Mouse (Mus musculus) CH12.LX (cell line): ENCODE measurements around the gene Tyro3. TPM values are rescaled to one million over a fixed set of nuclear protein-coding genes. Genes with fewer than 3 reads are reported as not detected.
A peak's percentile ranks its signal among the peaks of the same experiment; 100 is the strongest.

ENCODE experiments used
- DNase-seq: peaks from one replicate; pipeline ENCODE4 v3.0.0-alpha.2; 2013; ENCODE audit errors: extremely low read depth
- H3K27ac ChIP-seq: 2 replicates; pipeline ENCODE4 v1.5.1; 2012; ENCODE audit warnings: low read depth, mild to moderate bottlenecking, control low read depth, moderate library complexity; ENCODE audit not compliant: insufficient read depth
- H3K27me3 ChIP-seq: replicated peaks from 2 replicates; pipeline ENCODE3; 2012; ENCODE audit warnings: inconsistent platforms
- H3K36me3 ChIP-seq, 2 experiments: replicated peaks in 1 of 2; 2 replicates each; pipeline versions ENCODE3 to v1.6.1; 2012; ENCODE audit warnings: inconsistent platforms in 1 of 2, low read length in 1 of 2, mild to moderate bottlenecking in 1 of 2, mixed read lengths in 1 of 2, moderate library complexity in 1 of 2; ENCODE audit not compliant: control insufficient read depth in 1 of 2, insufficient read depth in 1 of 2
- H3K4me1 ChIP-seq, 2 experiments: 2 replicates each; pipeline ENCODE4 v1.6.1; 2012; ENCODE audit warnings: inconsistent platforms in 1 of 2, moderate library complexity in 1 of 2; ENCODE audit not compliant: insufficient read depth in 2 of 2, control insufficient read depth in 1 of 2
- H3K4me2 ChIP-seq: 2 replicates; pipeline ENCODE4 v1.6.1; 2012; ENCODE audit warnings: low read depth, mild to moderate bottlenecking, control low read depth; ENCODE audit not compliant: poor library complexity, insufficient read depth, severe bottlenecking
- H3K4me3 ChIP-seq, 3 experiments: fragments of 150-350 bp in 1 of 3; sonication (generic) in 1 of 3; replicated peaks in 1 of 3; 2 replicates each; pipeline versions ENCODE3 to v1.5.1; 2011 to 2012; ENCODE audit warnings: low read depth in 2 of 3, low read length in 2 of 3, mild to moderate bottlenecking in 2 of 3, moderate library complexity in 2 of 3, control low read depth in 1 of 3, improper control_type of control experiment in 1 of 3, inconsistent platforms in 1 of 3, mixed read lengths in 1 of 3; ENCODE audit not compliant: poor library complexity in 1 of 3
- H3K79me2 ChIP-seq: replicated peaks from 2 replicates; pipeline ENCODE4 v1.6.1; 2012; ENCODE audit warnings: mild to moderate bottlenecking, moderate library complexity; ENCODE audit not compliant: control insufficient read depth, poor library complexity, insufficient read depth, severe bottlenecking; ENCODE audit errors: extremely low read depth
- H3K9ac ChIP-seq: 2 replicates; pipeline ENCODE4 v1.6.1; 2012; ENCODE audit warnings: low read depth, mild to moderate bottlenecking, control low read depth, moderate library complexity; ENCODE audit not compliant: insufficient read depth
- H3K9me3 ChIP-seq: replicated peaks from 2 replicates; pipeline ENCODE3; 2012; ENCODE audit warnings: low read length, inconsistent platforms, mixed read lengths
- BHLHE40 ChIP-seq: IDR thresholded peaks from 2 replicates; pipeline ENCODE4 v1.6.1; 2011; ENCODE audit warnings: mild to moderate bottlenecking, low read depth, low read length, improper control_type of control experiment
- CHD2 ChIP-seq: IDR thresholded peaks from 2 replicates; pipeline ENCODE4 v1.6.1; 2011; ENCODE audit warnings: low read length, improper control_type of control experiment
- ELF1 ChIP-seq: IDR thresholded peaks from 2 replicates; pipeline ENCODE4 v1.6.1; 2014; ENCODE audit warnings: low read depth, mild to moderate bottlenecking, inconsistent platforms, low read length, improper control_type of control experiment
- EP300 ChIP-seq: IDR thresholded peaks from 2 replicates; pipeline ENCODE4 v1.6.1; 2011; ENCODE audit warnings: low read length, improper control_type of control experiment
- ETS1 ChIP-seq: conservative IDR thresholded peaks from 2 replicates; pipeline ENCODE4 v1.6.1; 2012; ENCODE audit warnings: low read depth, mild to moderate bottlenecking, inconsistent platforms, low read length, improper control_type of control experiment, moderate library complexity
- IRF4 ChIP-seq: IDR thresholded peaks from 2 replicates; pipeline ENCODE4 v1.6.1; 2014; ENCODE audit warnings: low read depth, mild to moderate bottlenecking, inconsistent platforms, low read length, improper control_type of control experiment
- JUN ChIP-seq: IDR thresholded peaks from 2 replicates; pipeline ENCODE4 v1.6.1; 2011; ENCODE audit warnings: low read depth, mild to moderate bottlenecking, low read length, improper control_type of control experiment, moderate library complexity; ENCODE audit not compliant: insufficient read depth
- KAT2A ChIP-seq: IDR thresholded peaks from 2 replicates; pipeline ENCODE4 v1.6.1; 2012; ENCODE audit warnings: low read length, improper control_type of control experiment, inconsistent platforms; ENCODE audit not compliant: insufficient replicate concordance
- MAFK ChIP-seq: IDR thresholded peaks from 2 replicates; pipeline ENCODE4 v1.6.1; 2011; ENCODE audit warnings: low read length, improper control_type of control experiment; ENCODE audit not compliant: insufficient replicate concordance
- MAX ChIP-seq: IDR thresholded peaks from 2 replicates; pipeline ENCODE4 v1.6.1; 2011; ENCODE audit warnings: low read length, improper control_type of control experiment
- MAZ ChIP-seq: IDR thresholded peaks from 2 replicates; pipeline ENCODE4 v1.6.1; 2012; ENCODE audit warnings: low read depth, mild to moderate bottlenecking, inconsistent platforms, low read length, improper control_type of control experiment, moderate library complexity
- MEF2A ChIP-seq: IDR thresholded peaks from 2 replicates; pipeline ENCODE4 v1.6.1; 2014; ENCODE audit warnings: low read depth, mild to moderate bottlenecking, inconsistent platforms, low read length, improper control_type of control experiment, borderline replicate concordance
- MXI1 ChIP-seq: IDR thresholded peaks from 2 replicates; pipeline ENCODE4 v1.6.1; 2011; ENCODE audit warnings: mild to moderate bottlenecking, low read depth, low read length, improper control_type of control experiment
- MYC ChIP-seq: IDR thresholded peaks from 2 replicates; pipeline ENCODE4 v1.6.1; 2011; ENCODE audit warnings: low read depth, mild to moderate bottlenecking, improper control_type of control experiment, low read length
- PAX5 ChIP-seq: IDR thresholded peaks from 2 replicates; pipeline ENCODE4 v1.6.1; 2012; ENCODE audit warnings: low read length, inconsistent platforms, mixed read lengths
- POLR2A ChIP-seq: IDR thresholded peaks from 2 replicates; pipeline ENCODE4 v1.6.1; 2011; ENCODE audit warnings: low read depth, mild to moderate bottlenecking, improper control_type of control experiment, low read length
- SIN3A ChIP-seq: IDR thresholded peaks from 2 replicates; pipeline ENCODE4 v1.6.1; 2012; ENCODE audit warnings: low read length, improper control_type of control experiment, inconsistent platforms
- SMC3 ChIP-seq: IDR thresholded peaks from 2 replicates; pipeline ENCODE4 v1.6.1; 2011; ENCODE audit warnings: low read depth, low read length, improper control_type of control experiment
- TBP ChIP-seq: conservative IDR thresholded peaks from 2 replicates; pipeline ENCODE4 v1.6.1; 2011; ENCODE audit warnings: low read depth, low read length, improper control_type of control experiment
- TCF12 ChIP-seq: IDR thresholded peaks from 2 replicates; pipeline ENCODE4 v1.6.1; 2014; ENCODE audit warnings: low read depth, mild to moderate bottlenecking, inconsistent platforms, low read length, improper control_type of control experiment
- USF1 ChIP-seq: IDR thresholded peaks from 2 replicates; pipeline ENCODE4 v1.6.1; 2014; ENCODE audit warnings: low read depth, mild to moderate bottlenecking, inconsistent platforms, low read length, improper control_type of control experiment
- ZKSCAN1 ChIP-seq: IDR thresholded peaks from 2 replicates; pipeline ENCODE4 v1.6.1; 2012; ENCODE audit warnings: low read depth, inconsistent platforms, low read length, improper control_type of control experiment, borderline replicate concordance
- ZMIZ1 ChIP-seq: IDR thresholded peaks from 2 replicates; pipeline ENCODE4 v1.6.1; 2012; ENCODE audit warnings: low read depth, mild to moderate bottlenecking, inconsistent platforms, low read length, improper control_type of control experiment
- dilution Hi-C: fragments of 300-500 bp; cut with MboI; formaldehyde crosslinking; loops from 2 replicates; pipeline ENCODE4 v1.14.3; 2020; ENCODE audit warnings: low sequenced_read_pairs; ENCODE audit not compliant: extremely low pct_unique_long_range_greater_than_20kb, extremely low pct_ligation_motif_present
- in situ Hi-C: fragments of 300-500 bp; cut with MboI; formaldehyde crosslinking; loops from 3 replicates; pipeline ENCODE4 v1.14.3; 2019; ENCODE audit warnings: low sequenced_read_pairs, low pct_ligation_motif_present, low pct_unique_long_range_greater_than_20kb, mixed read lengths
- polyA plus RNA-seq: library from polyadenylated mRNA; unstranded; fragments of >175 nt; gene quantifications from 2 replicates; pipeline ENCODE4 v1.2.1, GENCODE M21; 2012; ENCODE audit warnings: low read depth; ENCODE audit not compliant: insufficient read length
- total RNA-seq, 2 experiments: library from RNA; depleted of rRNA; stranded (reverse); fragments of 300-350 nt in 1 of 2; fragments of >200 nt in 1 of 2; gene quantifications; 2 replicates each; pipeline ENCODE4 v1.2.3; 2012 to 2014

The Tyro3 gene
- total and polyA plus RNA-seq, 3 experiments: 20.3 to 39.7 (median 23.7) TPM

GRCm38 (mm10) chr2:119802767-119803617, 5.5 kb downstream of the Tyro3 start:
- Histone ChIP-seq H3K4me2 (peak overlapping the region; percentile 31; the same call in 1 of the 2 replicates), H3K9ac (no peak overlapping the region), H3K79me2 (no peaks in the 10 kb centered on the region), H3K27me3 (peaks cover 5% of the 10 kb centered on the region), H3K4me3 (no peak overlapping the region), H3K36me3 (peaks cover 15 to 52% of the 10 kb centered on the region in 2 experiments), H3K9me3 (no peaks in the 10 kb centered on the region), H3K4me1 (peaks cover 35 to 75% of the 10 kb centered on the region in 2 experiments), H3K27ac (peak overlapping the region; percentile 17; the same call in 1 of the 2 replicates)
- dilution Hi-C loops (no loop called here), in situ Hi-C loops (no loop called here)
- no peak for TF ChIP-seq MAX
- TF ChIP-seq ETS1: no peak; the same call in 1 of the 2 replicates
- peak; percentile 70; the same call in 1 of the 2 replicates for TF ChIP-seq CHD2
- no peak for TF ChIP-seq MAFK
- TF ChIP-seq SIN3A: peak; percentile 36; the same call in 1 of the 2 replicates
- TF ChIP-seq IRF4: peak; percentile 60; the same call in 1 of the 2 replicates
- TF ChIP-seq SMC3: no peak
- TF ChIP-seq PAX5: no peak
- 0 out of 2 replicates have a peak, but pooled peaks have one; percentile 28 for TF ChIP-seq POLR2A
- TF ChIP-seq TCF12: peak; percentile 67; the same call in 1 of the 2 replicates
- TF ChIP-seq MAZ: peak; percentile 83; the same call in 1 of the 2 replicates
- DNase-seq: peak; percentile 71

GRCm38 (mm10) chr2:119803618-119804274, 6.2 kb downstream of the Tyro3 start:
- Histone ChIP-seq H3K4me3 (no peak overlapping the region), H3K27me3 (peaks cover under 1% of the 10 kb centered on the region)
- DNase-seq: peak; percentile 87

More at GRCm38 (mm10) chr2:119803618-119804274, 6.2 kb downstream of the Tyro3 start:
- Histone ChIP-seq H3K27ac (peak overlapping the region; percentile 17; the same call in 1 of the 2 replicates), H3K79me2 (no peaks in the 10 kb centered on the region), H3K4me2 (peak overlapping the region; percentile 19; the same call in 1 of the 2 replicates), H3K36me3 (peaks cover 15 to 52% of the 10 kb centered on the region in 2 experiments)
- in situ Hi-C loops: no loop called here
- TF ChIP-seq USF1 (no peak), TBP (0 out of 2 replicates have a peak, but pooled peaks have one; percentile 32), ZKSCAN1 (no peak), EP300 (peak; percentile 46; the same call in 1 of the 2 replicates), PAX5 (no peak), ELF1 (0 out of 2 replicates have a peak, but pooled peaks have one; percentile 18), JUN (peak; percentile 29; the same call in 1 of the 2 replicates), KAT2A (no peak), ETS1 (peak; percentile 38; the same call in 1 of the 2 replicates), MYC (0 out of 2 replicates have a peak, but pooled peaks have one; percentile 17), MXI1 (no peak), MEF2A (peak; percentile 39; the same call in 1 of the 2 replicates), ZMIZ1 (no peak), IRF4 (peak; percentile 42), BHLHE40 (peak; percentile 44)
- TF ChIP-seq, all 38 proteins: peak for 9
- dilution Hi-C loops: no loop called here
- Histone ChIP-seq H3K9me3 (no peaks in the 10 kb centered on the region), H3K9ac (no peak overlapping the region), H3K4me1 (peaks cover 40 to 77% of the 10 kb centered on the region in 2 experiments)
